Mouse (Mus musculus): Measurements from ENCODE around the gene Lrcol1. TPM values are rescaled to one million over a fixed set of nuclear protein-coding genes. Genes with fewer than 3 reads are reported as not detected.

Gene Lrcol1
- polyA plus RNA-seq (2012; rRNA removed) (not detected in 2 replicates), polyA plus RNA-seq (2014; fragmentation: Nextera tagmentation; extraction: Ambion mirVana) (not detected in 2 replicates)

DNA sequence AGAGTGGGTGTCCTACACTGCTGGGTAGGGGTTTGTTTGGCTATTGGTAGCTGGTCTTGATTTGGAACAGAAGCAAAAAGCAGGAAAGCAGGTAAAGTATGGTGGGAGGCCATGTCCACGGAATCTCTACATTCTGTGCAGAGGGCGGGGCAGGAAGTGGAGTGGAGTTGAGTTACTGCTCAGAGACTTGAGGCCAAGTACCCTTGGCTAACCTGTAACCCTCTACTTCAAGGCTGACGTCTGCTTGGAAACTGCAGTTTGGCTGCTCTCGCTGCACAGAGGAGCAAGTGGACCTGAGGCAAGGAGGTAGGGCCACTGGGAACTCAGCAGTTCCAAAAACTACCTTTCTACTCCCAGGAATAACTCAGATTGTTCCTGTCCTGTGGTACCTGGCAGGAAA lies at the start of gene Lrcol1:
Gene Lrcol1, plus strand, starts transcription at position 207 of the 400 bp plus-strand sequence.
- Histone ChIP-seq H3K4me2 (replicated peaks; ENCODE audit: low read depth, low read length, severe bottlenecking) (no peak within 1 kb of the TSS), H3K9ac (ENCODE audit: low read depth, low read length, severe bottlenecking) (no peak within 1 kb of the TSS), H3K4me3 (replicated peaks; ENCODE audit: low read length) (no peak within 1 kb of the TSS), H3K27ac (replicated peaks; ENCODE audit: low read depth, low read length) (no peak within 1 kb of the TSS), H3K9me3 (ENCODE audit: control insufficient read depth, low read length) (no peaks in the 10 kb centered on the region), H3K27me3 (ENCODE audit: control insufficient read depth, insufficient read depth, low read length) (peaks cover 24% of the 10 kb centered on the region; the same call in 1 of the 2 replicates), H3K4me1 (ENCODE audit: control insufficient read depth, insufficient read depth, low read length) (peaks cover 4% of the 10 kb centered on the region; the same call in 1 of the 2 replicates), H3K36me3 (ENCODE audit: control insufficient read depth, insufficient read depth, low read length) (no peaks in the 10 kb centered on the region)
- no peak for ATAC-seq (ENCODE audit: low FRiP score, low read depth)
- DNase-seq (ENCODE audit: low spot score) = no peak
- WGBS = 73% methylated on average over 4 of the region's 4 CpGs
- TF ChIP-seq POLR2A (IDR thresholded peaks at IDR 0.05; ENCODE audit: borderline replicate concordance, extremely low read depth, insufficient read depth, insufficient read length) = no peak

DNA sequence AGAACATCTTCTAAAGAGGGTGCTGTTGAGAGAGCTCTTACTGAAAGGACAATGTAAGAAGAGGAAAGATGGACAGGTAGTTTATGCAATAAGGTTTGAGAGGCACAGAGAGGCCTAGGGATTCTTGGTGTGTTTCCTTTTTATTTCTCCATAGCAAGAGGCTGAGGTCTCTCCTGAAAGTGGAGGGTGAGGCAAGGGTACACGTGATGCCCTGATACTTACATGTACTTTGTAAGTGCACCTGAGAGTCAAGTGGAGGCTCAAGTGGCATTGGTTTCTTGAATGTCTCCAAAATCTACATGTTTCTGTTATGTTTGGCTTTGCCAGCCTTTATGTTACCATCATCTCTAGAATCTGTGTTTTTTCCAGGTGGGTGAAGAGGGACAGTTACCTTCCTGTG lies 47.9 kb upstream of the Lrcol1 start:
- no peaks in the 10 kb centered on the region for H3K4me1 ChIP-seq (ENCODE audit: control insufficient read depth, insufficient read depth, low read length)
- ATAC-seq (ENCODE audit: low FRiP score, low read depth) (no peak), DNase-seq (ENCODE audit: low spot score) (no peak)
- no peak overlapping the region for H3K4me2 ChIP-seq (replicated peaks; ENCODE audit: low read depth, low read length, severe bottlenecking)
- H3K9ac ChIP-seq (ENCODE audit: low read depth, low read length, severe bottlenecking) = no peak overlapping the region
- WGBS = 85% methylated on average over 1 of the region's 1 CpGs
- TF ChIP-seq POLR2A (IDR thresholded peaks at IDR 0.05; ENCODE audit: borderline replicate concordance, extremely low read depth, insufficient read depth, insufficient read length) = no peak
- H3K27ac ChIP-seq (replicated peaks; ENCODE audit: low read depth, low read length) = no peak overlapping the region
- H3K4me3 ChIP-seq (replicated peaks; ENCODE audit: low read length) = no peak overlapping the region
- no peaks in the 10 kb centered on the region for H3K27me3 ChIP-seq (ENCODE audit: control insufficient read depth, insufficient read depth, low read length)
- peaks cover 71% of the 10 kb centered on the region for H3K36me3 ChIP-seq (ENCODE audit: control insufficient read depth, insufficient read depth, low read length)
- H3K9me3 ChIP-seq (ENCODE audit: control insufficient read depth, low read length) = no peaks in the 10 kb centered on the region

DNA sequence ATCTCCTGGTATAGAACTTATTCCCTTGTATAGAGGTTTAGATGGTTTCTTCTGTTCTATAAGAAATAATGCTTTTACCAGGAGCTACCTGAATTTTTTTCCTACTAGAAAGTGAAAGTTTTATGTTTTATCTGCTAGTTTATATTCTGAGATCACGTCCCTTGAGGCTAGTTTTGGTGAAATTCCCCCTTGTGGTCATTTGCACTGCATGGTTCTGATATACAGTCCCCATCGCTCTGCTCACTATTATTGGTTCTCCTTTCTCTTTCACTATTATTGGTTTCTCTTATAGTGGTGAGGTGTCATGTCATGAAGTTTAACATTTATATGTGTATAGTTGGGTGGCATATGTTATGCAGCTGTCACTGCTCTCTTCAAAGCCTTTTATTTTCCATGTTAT lies 43.9 kb upstream of the Lrcol1 start:
- no peaks in the 10 kb centered on the region for H3K9me3 ChIP-seq (ENCODE audit: control insufficient read depth, low read length)
- H3K36me3 ChIP-seq (ENCODE audit: control insufficient read depth, insufficient read depth, low read length) = peaks cover 83% of the 10 kb centered on the region
- H3K27me3 ChIP-seq (ENCODE audit: control insufficient read depth, insufficient read depth, low read length) = no peaks in the 10 kb centered on the region
- H3K9ac ChIP-seq (ENCODE audit: low read depth, low read length, severe bottlenecking) = no peak overlapping the region
- no peak for TF ChIP-seq POLR2A (IDR thresholded peaks at IDR 0.05; ENCODE audit: borderline replicate concordance, extremely low read depth, insufficient read depth, insufficient read length)
- no peak overlapping the region for H3K27ac ChIP-seq (replicated peaks; ENCODE audit: low read depth, low read length)
- ATAC-seq (ENCODE audit: low FRiP score, low read depth) = no peak
- 88% methylated on average over 2 of the region's 2 CpGs for WGBS
- no peak for DNase-seq (ENCODE audit: low spot score)
- no peak overlapping the region for H3K4me3 ChIP-seq (replicated peaks; ENCODE audit: low read length)
- H3K4me2 ChIP-seq (replicated peaks; ENCODE audit: low read depth, low read length, severe bottlenecking) = no peak overlapping the region
- H3K4me1 ChIP-seq (ENCODE audit: control insufficient read depth, insufficient read depth, low read length) = no peaks in the 10 kb centered on the region

DNA sequence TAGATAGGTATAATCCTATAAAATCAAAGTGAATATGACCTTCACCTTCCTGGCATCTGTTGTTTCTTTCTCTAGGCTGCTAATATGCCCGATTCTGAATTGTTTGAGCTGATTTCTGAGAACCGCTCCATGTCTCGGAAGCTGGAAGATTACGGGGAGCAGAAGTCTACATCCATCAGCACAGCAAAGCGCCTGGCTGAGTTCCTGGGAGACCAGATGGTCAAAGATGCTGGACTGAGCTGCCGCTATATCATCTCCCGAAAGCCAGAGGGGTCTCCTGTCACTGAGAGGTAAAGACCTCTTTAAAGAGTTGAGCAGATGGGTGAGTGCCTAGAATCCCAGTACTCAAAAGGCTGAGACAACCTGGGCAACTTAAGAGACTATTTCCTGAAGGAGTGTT lies 35.7 kb upstream of the Lrcol1 start:
- Histone ChIP-seq H3K9ac (ENCODE audit: low read depth, low read length, severe bottlenecking) (no peak overlapping the region), H3K4me2 (replicated peaks; ENCODE audit: low read depth, low read length, severe bottlenecking) (no peak overlapping the region), H3K27me3 (ENCODE audit: control insufficient read depth, insufficient read depth, low read length) (no peaks in the 10 kb centered on the region), H3K9me3 (ENCODE audit: control insufficient read depth, low read length) (no peaks in the 10 kb centered on the region), H3K36me3 (ENCODE audit: control insufficient read depth, insufficient read depth, low read length) (peaks cover 67% of the 10 kb centered on the region), H3K4me3 (replicated peaks; ENCODE audit: low read length) (no peak overlapping the region), H3K27ac (replicated peaks; ENCODE audit: low read depth, low read length) (no peak overlapping the region), H3K4me1 (ENCODE audit: control insufficient read depth, insufficient read depth, low read length) (no peaks in the 10 kb centered on the region)
- no peak for DNase-seq (ENCODE audit: low spot score)
- 95% methylated on average over 7 of the region's 7 CpGs for whole genome bisulfite sequencing
- no peak for TF ChIP-seq POLR2A (IDR thresholded peaks at IDR 0.05; ENCODE audit: borderline replicate concordance, extremely low read depth, insufficient read depth, insufficient read length)
- ATAC-seq (ENCODE audit: low FRiP score, low read depth) = no peak

DNA sequence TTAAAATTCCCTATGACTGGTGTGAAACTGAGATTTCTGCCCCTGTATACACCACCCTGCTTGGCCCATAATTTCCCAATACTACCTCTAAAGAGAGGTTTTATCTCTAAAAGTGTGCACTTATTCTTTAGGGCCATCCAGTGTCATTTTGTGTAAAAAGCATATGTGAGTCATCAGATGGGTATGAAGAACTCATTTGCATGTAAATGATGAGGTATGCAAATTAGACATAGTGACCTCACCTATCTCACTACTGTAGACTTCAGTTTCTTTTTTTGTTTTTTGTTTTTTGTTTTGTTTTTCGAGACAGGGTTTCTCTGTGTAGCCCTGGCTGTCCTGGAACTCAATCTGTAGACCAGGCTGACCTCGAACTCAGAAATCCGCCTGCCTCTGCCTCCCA lies 31.4 kb upstream of the Lrcol1 start:
- Histone ChIP-seq H3K4me3 (replicated peaks; ENCODE audit: low read length) (no peak overlapping the region), H3K36me3 (ENCODE audit: control insufficient read depth, insufficient read depth, low read length) (peaks cover 66% of the 10 kb centered on the region), H3K27me3 (ENCODE audit: control insufficient read depth, insufficient read depth, low read length) (no peaks in the 10 kb centered on the region), H3K9me3 (ENCODE audit: control insufficient read depth, low read length) (no peaks in the 10 kb centered on the region), H3K4me1 (ENCODE audit: control insufficient read depth, insufficient read depth, low read length) (no peaks in the 10 kb centered on the region), H3K4me2 (replicated peaks; ENCODE audit: low read depth, low read length, severe bottlenecking) (no peak overlapping the region), H3K9ac (ENCODE audit: low read depth, low read length, severe bottlenecking) (no peak overlapping the region), H3K27ac (replicated peaks; ENCODE audit: low read depth, low read length) (no peak overlapping the region)
- no peak for ATAC-seq (ENCODE audit: low FRiP score, low read depth)
- 99% methylated on average over 3 of the region's 3 CpGs for WGBS
- DNase-seq (ENCODE audit: low spot score) = no peak
- TF ChIP-seq POLR2A (IDR thresholded peaks at IDR 0.05; ENCODE audit: borderline replicate concordance, extremely low read depth, insufficient read depth, insufficient read length) = no peak

DNA sequence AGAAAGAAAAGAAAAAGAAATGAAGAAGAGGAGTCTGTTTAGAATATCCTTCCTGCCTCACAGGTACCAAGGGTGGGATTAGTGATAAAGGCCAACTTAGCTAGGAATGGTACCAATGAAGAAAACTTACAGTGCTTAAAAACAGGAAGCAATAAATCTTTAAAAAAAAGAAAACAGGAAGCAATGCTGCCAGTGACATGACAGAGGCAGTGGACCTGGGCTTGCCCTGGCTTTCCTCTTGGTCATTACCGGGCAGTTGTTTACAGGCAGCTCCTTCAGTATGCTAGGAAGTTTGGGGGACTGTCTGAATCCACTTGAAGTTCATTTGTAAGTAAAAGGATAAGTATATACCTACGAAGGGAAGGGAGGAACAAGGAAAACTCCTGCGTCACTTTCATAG lies 14.0 kb upstream of the Lrcol1 start:
- H3K36me3 ChIP-seq (ENCODE audit: control insufficient read depth, insufficient read depth, low read length) = peaks cover 65% of the 10 kb centered on the region
- no peak for DNase-seq (ENCODE audit: low spot score)

More for the DNA sequence above, 14.0 kb upstream of the Lrcol1 start:
- H3K4me2 ChIP-seq (replicated peaks; ENCODE audit: low read depth, low read length, severe bottlenecking) = no peak overlapping the region
- H3K27ac ChIP-seq (replicated peaks; ENCODE audit: low read depth, low read length) = no peak overlapping the region
- 63% methylated on average over 3 of the region's 3 CpGs for WGBS
- H3K4me1 ChIP-seq (ENCODE audit: control insufficient read depth, insufficient read depth, low read length) = no peaks in the 10 kb centered on the region
- no peak for ATAC-seq (ENCODE audit: low FRiP score, low read depth)
- no peaks in the 10 kb centered on the region for H3K9me3 ChIP-seq (ENCODE audit: control insufficient read depth, low read length)
- H3K4me3 ChIP-seq (replicated peaks; ENCODE audit: low read length) = no peak overlapping the region
- TF ChIP-seq POLR2A (IDR thresholded peaks at IDR 0.05; ENCODE audit: borderline replicate concordance, extremely low read depth, insufficient read depth, insufficient read length) = no peak
- no peak overlapping the region for H3K9ac ChIP-seq (ENCODE audit: low read depth, low read length, severe bottlenecking)
- no peaks in the 10 kb centered on the region for H3K27me3 ChIP-seq (ENCODE audit: control insufficient read depth, insufficient read depth, low read length)
